Mouse (Mus musculus) heart, embryonic 13.5 days (tissue): ENCODE measurements around the gene Sdr42e1. TPM values are rescaled to one million over a fixed set of nuclear protein-coding genes. Genes with fewer than 3 reads are reported as not detected.

Source experiments
- ATAC-seq: fragments of 200-750 bp; cut with Nextera tagmentation; 2 replicates; pipeline ENCODE4 v1.8.0; 2017; ENCODE audit warnings: moderate TSS enrichment; ENCODE audit not compliant: insufficient number of reproducible peaks, low FRiP score, low TSS enrichment; ENCODE audit errors: extremely low read depth
- H3K27ac ChIP-seq: fragments of 300-500 bp; sonication (generic); replicated peaks from 2 replicates; pipeline ENCODE4 v1.5.1; 2015; ENCODE audit warnings: moderate library complexity, mild to moderate bottlenecking, inconsistent platforms
- H3K27me3 ChIP-seq: fragments of 300-500 bp; sonication (generic); replicated peaks from 2 replicates; pipeline ENCODE4 v1.6.1; 2015; ENCODE audit warnings: mild to moderate bottlenecking, inconsistent platforms
- H3K36me3 ChIP-seq: fragments of 300-500 bp; sonication (generic); 2 replicates; pipeline ENCODE4 v1.6.1; 2015; ENCODE audit warnings: mild to moderate bottlenecking, inconsistent platforms
- H3K4me1 ChIP-seq: fragments of 300-500 bp; sonication (generic); 2 replicates; pipeline ENCODE4 v1.6.1; 2015; ENCODE audit warnings: inconsistent platforms
- H3K4me2 ChIP-seq: fragments of 300-500 bp; sonication (generic); 2 replicates; pipeline ENCODE4 v1.6.1; 2015; ENCODE audit warnings: inconsistent platforms, mild to moderate bottlenecking, moderate library complexity
- H3K4me3 ChIP-seq: fragments of 300-500 bp; sonication (generic); 2 replicates; pipeline ENCODE4 v1.5.1; 2015; ENCODE audit warnings: moderate library complexity, mild to moderate bottlenecking, inconsistent platforms
- H3K9ac ChIP-seq: fragments of 300-500 bp; sonication (generic); 2 replicates; pipeline ENCODE4 v1.6.1; 2015; ENCODE audit warnings: inconsistent platforms, mild to moderate bottlenecking, moderate library complexity
- H3K9me3 ChIP-seq: fragments of 300-500 bp; sonication (generic); 2 replicates; pipeline ENCODE4 v1.6.1; 2016; ENCODE audit warnings: inconsistent platforms
- WGBS: fragments of 180-500 bp; shearing (Covaris S2); methylation state at CpG from one replicate; pipeline ENCODE4 v1.1.7; 2015; ENCODE audit warnings: mixed read lengths; 5-methylcytosine and 5-hydroxymethylcytosine counted together
- polyA plus RNA-seq: library from polyadenylated mRNA; unstranded; fragments of >200 nt; fragmentation: Nextera tagmentation; extraction: Ambion mirVana; gene quantifications from 2 replicates; pipeline ENCODE4 v1.2.1, GENCODE M21; 2015

Sdr42e1 gene
- polyA plus RNA-seq, 1 experiment from 2014 or later: 0.63 TPM

GRCm38 (mm10) chr8:117660358-117661031 lies 13.0 kb downstream of the Sdr42e1 start:
- ATAC-seq: no peak
- H3K27me3 ChIP-seq: no peaks in the 10 kb centered on the region
- H3K9me3 ChIP-seq: no peaks in the 10 kb centered on the region
- H3K9ac ChIP-seq: no peak overlapping the region
- no peak overlapping the region for H3K4me3 ChIP-seq
- no peaks in the 10 kb centered on the region for H3K36me3 ChIP-seq
- peak overlapping the region; percentile 28 for H3K4me2 ChIP-seq
- peaks cover 13% of the 10 kb centered on the region for H3K4me1 ChIP-seq
- H3K27ac ChIP-seq: no peak overlapping the region
- 21% methylated on average over 11 of the region's 11 CpGs for WGBS

- no peak overlapping the region for H3K4me2 ChIP-seq
- H3K9me3 ChIP-seq: no peaks in the 10 kb centered on the region
- WGBS: 65% methylated on average over 7 of the region's 7 CpGs
- no peaks in the 10 kb centered on the region for H3K36me3 ChIP-seq
- no peak overlapping the region for H3K4me3 ChIP-seq
- ATAC-seq: no peak
- H3K27me3 ChIP-seq: no peaks in the 10 kb centered on the region
- no peak overlapping the region for H3K9ac ChIP-seq
- peaks cover 13% of the 10 kb centered on the region for H3K4me1 ChIP-seq
- no peak overlapping the region for H3K27ac ChIP-seq
Observed at GRCm38 (mm10) chr8:117658990-117659389, 14.5 kb downstream of the Sdr42e1 start.

GRCm38 (mm10) chr8:117652318-117652717 lies 21.2 kb downstream of the Sdr42e1 start:
- H3K9me3 ChIP-seq: peaks cover 6% of the 10 kb centered on the region; the same call in 1 of the 2 replicates
- H3K27me3 ChIP-seq: no peaks in the 10 kb centered on the region
- no peak for ATAC-seq
- no peaks in the 10 kb centered on the region for H3K36me3 ChIP-seq
- H3K4me2 ChIP-seq: no peak overlapping the region
- WGBS: 100% methylated on average over 1 of the region's 1 CpGs
- no peaks in the 10 kb centered on the region for H3K4me1 ChIP-seq
- no peak overlapping the region for H3K9ac ChIP-seq
- no peak overlapping the region for H3K27ac ChIP-seq
- no peak overlapping the region for H3K4me3 ChIP-seq

GRCm38 (mm10) chr8:117646440-117646839 lies 27.0 kb downstream of the Sdr42e1 start:
- H3K9ac ChIP-seq: no peak overlapping the region
- H3K36me3 ChIP-seq: no peaks in the 10 kb centered on the region
- H3K27ac ChIP-seq: no peak overlapping the region
- no peaks in the 10 kb centered on the region; the same call in 1 of the 2 replicates for H3K27me3 ChIP-seq
- H3K4me3 ChIP-seq: no peak overlapping the region
- H3K4me1 ChIP-seq: no peaks in the 10 kb centered on the region
- peaks cover 6% of the 10 kb centered on the region; the same call in 1 of the 2 replicates for H3K9me3 ChIP-seq
- ATAC-seq: no peak
- no peak overlapping the region for H3K4me2 ChIP-seq
- WGBS: 49% methylated on average over 5 of the region's 5 CpGs

GRCm38 (mm10) chr8:117646020-117646419 lies 27.5 kb downstream of the Sdr42e1 start:
- WGBS: 42% methylated on average over 2 of the region's 2 CpGs
- Histone ChIP-seq H3K27ac (no peak overlapping the region), H3K4me3 (no peak overlapping the region), H3K36me3 (no peaks in the 10 kb centered on the region), H3K4me2 (no peak overlapping the region), H3K9me3 (peaks cover 6% of the 10 kb centered on the region; the same call in 1 of the 2 replicates), H3K4me1 (no peaks in the 10 kb centered on the region), H3K9ac (no peak overlapping the region), H3K27me3 (no peaks in the 10 kb centered on the region; the same call in 1 of the 2 replicates)
- ATAC-seq: no peak

- H3K27ac ChIP-seq: no peak overlapping the region
- no peaks in the 10 kb centered on the region; the same call in 1 of the 2 replicates for H3K27me3 ChIP-seq
- H3K4me2 ChIP-seq: no peak overlapping the region
- H3K36me3 ChIP-seq: no peaks in the 10 kb centered on the region
- no peaks in the 10 kb centered on the region for H3K4me1 ChIP-seq
- peaks cover 6% of the 10 kb centered on the region; the same call in 1 of the 2 replicates for H3K9me3 ChIP-seq
- no peak for ATAC-seq
- no peak overlapping the region for H3K9ac ChIP-seq
- WGBS: 46% methylated on average over 5 of the region's 5 CpGs
- H3K4me3 ChIP-seq: no peak overlapping the region
Observed at GRCm38 (mm10) chr8:117645486-117645885, 28.0 kb downstream of the Sdr42e1 start.

GRCm38 (mm10) chr8:117639631-117640030 lies 33.9 kb downstream of the Sdr42e1 start:
- H3K27ac ChIP-seq: no peak overlapping the region
- H3K27me3 ChIP-seq: no peaks in the 10 kb centered on the region
- no peaks in the 10 kb centered on the region for H3K4me1 ChIP-seq
- H3K4me3 ChIP-seq: no peak overlapping the region
- peaks cover 11% of the 10 kb centered on the region; the same call in 1 of the 2 replicates for H3K9me3 ChIP-seq
- H3K4me2 ChIP-seq: no peak overlapping the region
- 87% methylated on average over 9 of the region's 9 CpGs for WGBS
- H3K9ac ChIP-seq: no peak overlapping the region
- H3K36me3 ChIP-seq: no peaks in the 10 kb centered on the region
- ATAC-seq: no peak

- Histone ChIP-seq H3K9ac (no peak overlapping the region), H3K27ac (no peak overlapping the region), H3K4me3 (no peak overlapping the region), H3K27me3 (no peaks in the 10 kb centered on the region), H3K36me3 (no peaks in the 10 kb centered on the region), H3K4me2 (no peak overlapping the region), H3K4me1 (no peaks in the 10 kb centered on the region), H3K9me3 (peaks cover 11% of the 10 kb centered on the region; the same call in 1 of the 2 replicates)
- WGBS: 71% methylated on average over 3 of the region's 3 CpGs
- ATAC-seq: no peak
Observed at GRCm38 (mm10) chr8:117637462-117637861, 36.0 kb downstream of the Sdr42e1 start.

GRCm38 (mm10) chr8:117634406-117634805 lies 39.1 kb downstream of the Sdr42e1 start:
- no peak overlapping the region for H3K27ac ChIP-seq
- no peak for ATAC-seq
- no peaks in the 10 kb centered on the region for H3K4me1 ChIP-seq
- H3K27me3 ChIP-seq: no peaks in the 10 kb centered on the region
- H3K9ac ChIP-seq: no peak overlapping the region
- H3K9me3 ChIP-seq: 0 out of 2 replicates have a peak, but pooled peaks cover 8% of the 10 kb centered on the region
- no peaks in the 10 kb centered on the region for H3K36me3 ChIP-seq
- H3K4me2 ChIP-seq: no peak overlapping the region
- WGBS: 77% methylated on average over 7 of the region's 7 CpGs
- H3K4me3 ChIP-seq: no peak overlapping the region

GRCm38 (mm10) chr8:117632532-117632931 lies 41.0 kb downstream of the Sdr42e1 start:
- H3K27ac ChIP-seq: no peak overlapping the region
- ATAC-seq: no peak
- no peaks in the 10 kb centered on the region for H3K36me3 ChIP-seq
- no peaks in the 10 kb centered on the region for H3K27me3 ChIP-seq
- H3K4me3 ChIP-seq: no peak overlapping the region
- H3K9ac ChIP-seq: no peak overlapping the region
- H3K9me3 ChIP-seq: 0 out of 2 replicates have a peak, but pooled peaks cover 4% of the 10 kb centered on the region
- H3K4me2 ChIP-seq: no peak overlapping the region
- 74% methylated on average over 5 of the region's 5 CpGs for WGBS
- H3K4me1 ChIP-seq: no peaks in the 10 kb centered on the region

GRCm38 (mm10) chr8:117627096-117627495 lies 46.4 kb downstream of the Sdr42e1 start:
- Histone ChIP-seq H3K27ac (no peak overlapping the region), H3K9ac (no peak overlapping the region), H3K27me3 (no peaks in the 10 kb centered on the region), H3K4me2 (no peak overlapping the region), H3K9me3 (0 out of 2 replicates have a peak, but pooled peaks cover 3% of the 10 kb centered on the region), H3K36me3 (no peaks in the 10 kb centered on the region), H3K4me1 (no peaks in the 10 kb centered on the region), H3K4me3 (no peak overlapping the region)
- 70% methylated on average over 9 of the region's 9 CpGs for WGBS
- ATAC-seq: no peak
